Mouse (Mus musculus): Measurements from ENCODE around the gene Dnaic1. TPM values are rescaled to one million over a fixed set of nuclear protein-coding genes. Genes with fewer than 3 reads are reported as not detected.

The Dnaic1 gene
- polyA plus RNA-seq, 1 experiment from 2014 or later = 3.5 TPM

GRCm38 (mm10) chr4:41638186-41638731 lies 68.7 kb downstream of the Dnaic1 start:
- peak overlapping the region; percentile 75 for H3K4me3 ChIP-seq
- ATAC-seq (replicated peaks) = no peak
- peak overlapping the region; percentile 79 for H3K4me2 ChIP-seq
- no peaks in the 10 kb centered on the region for H3K27me3 ChIP-seq (replicated peaks)
- no peaks in the 10 kb centered on the region for H3K9me3 ChIP-seq
- H3K9ac ChIP-seq = peak overlapping the region; percentile 9; the same call in 1 of the 2 replicates
- WGBS = 91% methylated on average over 10 of the region's 10 CpGs
- no peak overlapping the region for H3K27ac ChIP-seq
- no peaks in the 10 kb centered on the region for H3K36me3 ChIP-seq (replicated peaks)
- peaks cover 48% of the 10 kb centered on the region for H3K4me1 ChIP-seq

GRCm38 (mm10) chr4:41638828-41639213 lies 69.2 kb downstream of the Dnaic1 start:
- 71% methylated on average over 6 of the region's 6 CpGs for WGBS
- peak overlapping the region; percentile 93 for H3K9ac ChIP-seq
- peak overlapping the region; percentile 75 for H3K4me3 ChIP-seq
- H3K27me3 ChIP-seq (replicated peaks) = no peaks in the 10 kb centered on the region
- H3K9me3 ChIP-seq = no peaks in the 10 kb centered on the region
- no peaks in the 10 kb centered on the region for H3K36me3 ChIP-seq (replicated peaks)
- H3K4me2 ChIP-seq = peak overlapping the region; percentile 79
- peaks cover 48% of the 10 kb centered on the region for H3K4me1 ChIP-seq
- ATAC-seq (replicated peaks) = no peak
- H3K27ac ChIP-seq = peak overlapping the region; percentile 95

GRCm38 (mm10) chr4:41639214-41639841 lies 69.8 kb downstream of the Dnaic1 start:
- H3K27ac ChIP-seq = peak overlapping the region; percentile 95
- peak overlapping the region; percentile 79 for H3K4me2 ChIP-seq
- H3K4me3 ChIP-seq = peak overlapping the region; percentile 75
- peak overlapping the region; percentile 93 for H3K9ac ChIP-seq
- 4% methylated on average over 10 of the region's 10 CpGs for WGBS
- H3K36me3 ChIP-seq (replicated peaks) = no peaks in the 10 kb centered on the region
- ATAC-seq (replicated peaks) = peak; percentile 31
- peaks cover 44% of the 10 kb centered on the region for H3K4me1 ChIP-seq
- no peaks in the 10 kb centered on the region for H3K27me3 ChIP-seq (replicated peaks)
- no peaks in the 10 kb centered on the region for H3K9me3 ChIP-seq

- under 1% methylated on average over 74 of the region's 74 CpGs for WGBS
- ATAC-seq (replicated peaks) = peak; percentile 92
- Histone ChIP-seq H3K27ac (peak within 1 kb of the TSS; percentile 95), H3K36me3 (replicated peaks) (no peaks in the 10 kb centered on the region), H3K9me3 (no peaks in the 10 kb centered on the region), H3K9ac (peak within 1 kb of the TSS; percentile 93), H3K4me2 (peak within 1 kb of the TSS; percentile 79), H3K4me1 (peaks cover 44% of the 10 kb centered on the region), H3K27me3 (replicated peaks) (no peaks in the 10 kb centered on the region), H3K4me3 (peak within 1 kb of the TSS; percentile 75)
These were observed 70.4 kb downstream of the Dnaic1 start, which contains the start of gene Enho for GRCm38 (mm10) chr4:41639913-41640507. Gene Enho (minus strand): TSS chr4:41640324.

GRCm38 (mm10) chr4:41641199-41641822 lies 71.7 kb downstream of the Dnaic1 start:
- H3K9me3 ChIP-seq = no peaks in the 10 kb centered on the region
- no peak overlapping the region for H3K4me3 ChIP-seq
- no peak overlapping the region for H3K9ac ChIP-seq
- peak overlapping the region; percentile 95; the same call in 1 of the 2 replicates for H3K27ac ChIP-seq
- no peaks in the 10 kb centered on the region for H3K27me3 ChIP-seq (replicated peaks)
- H3K4me1 ChIP-seq = peaks cover 38% of the 10 kb centered on the region
- no peak overlapping the region for H3K4me2 ChIP-seq
- no peaks in the 10 kb centered on the region for H3K36me3 ChIP-seq (replicated peaks)
- WGBS = 73% methylated on average over 6 of the region's 6 CpGs
- no peak for ATAC-seq (replicated peaks)

GRCm38 (mm10) chr4:41645488-41645887 lies 75.9 kb downstream of the Dnaic1 start:
- 28% methylated on average over 5 of the region's 5 CpGs for WGBS
- Histone ChIP-seq H3K9ac (no peak overlapping the region), H3K27me3 (replicated peaks) (no peaks in the 10 kb centered on the region), H3K27ac (no peak overlapping the region), H3K4me3 (no peak overlapping the region), H3K9me3 (no peaks in the 10 kb centered on the region), H3K4me1 (peaks cover 11% of the 10 kb centered on the region), H3K4me2 (no peak overlapping the region), H3K36me3 (replicated peaks) (no peaks in the 10 kb centered on the region)
- peak; percentile 55 for ATAC-seq (replicated peaks)

DNA sequence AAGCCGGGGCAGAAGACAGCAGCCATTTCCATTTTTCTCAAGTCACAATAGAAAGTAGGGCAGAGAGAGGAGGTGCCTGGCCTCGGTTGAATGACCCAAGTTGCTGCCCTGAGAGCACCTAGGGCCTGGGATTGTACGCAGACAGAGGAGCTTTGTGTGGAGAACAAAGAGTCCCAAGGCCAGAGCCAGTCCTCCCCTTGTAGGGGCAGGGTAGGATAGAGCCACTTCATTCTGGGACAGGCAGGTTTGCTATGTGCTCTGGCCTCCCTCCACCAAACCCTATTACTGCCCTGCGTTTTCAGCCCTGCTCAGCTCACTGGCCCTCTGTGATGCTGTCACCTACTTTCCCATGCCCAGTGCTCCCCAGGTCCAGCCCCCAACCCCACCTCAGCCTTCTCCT lies 78.6 kb downstream of the Dnaic1 start:
- no peaks in the 10 kb centered on the region for H3K27me3 ChIP-seq (replicated peaks)
- H3K9me3 ChIP-seq = no peaks in the 10 kb centered on the region
- H3K9ac ChIP-seq = no peak overlapping the region
- no peaks in the 10 kb centered on the region for H3K36me3 ChIP-seq (replicated peaks)
- no peak overlapping the region for H3K27ac ChIP-seq
- ATAC-seq (replicated peaks) = 0 out of 2 replicates have a peak, but pooled peaks have one; percentile 19
- H3K4me1 ChIP-seq = peaks cover 9% of the 10 kb centered on the region
- WGBS = 12% methylated on average over 4 of the region's 4 CpGs
- no peak overlapping the region for H3K4me2 ChIP-seq
- no peak overlapping the region for H3K4me3 ChIP-seq

- 63% methylated on average over 7 of the region's 7 CpGs for WGBS
- H3K27ac ChIP-seq = no peak overlapping the region
- peaks cover 11% of the 10 kb centered on the region for H3K4me1 ChIP-seq
- H3K9me3 ChIP-seq = no peaks in the 10 kb centered on the region
- no peak for ATAC-seq (replicated peaks)
- H3K27me3 ChIP-seq (replicated peaks) = no peaks in the 10 kb centered on the region
- no peak overlapping the region for H3K9ac ChIP-seq
- no peak overlapping the region for H3K4me2 ChIP-seq
- no peak overlapping the region for H3K4me3 ChIP-seq
- H3K36me3 ChIP-seq (replicated peaks) = no peaks in the 10 kb centered on the region
These were observed 79.1 kb downstream of the Dnaic1 start for GRCm38 (mm10) chr4:41648627-41649026.

GRCm38 (mm10) chr4:41653296-41653695 lies 83.7 kb downstream of the Dnaic1 start:
- Histone ChIP-seq H3K9ac (no peak overlapping the region), H3K4me3 (no peak overlapping the region), H3K27me3 (replicated peaks) (no peaks in the 10 kb centered on the region), H3K4me2 (no peak overlapping the region), H3K36me3 (replicated peaks) (no peaks in the 10 kb centered on the region; the same call in 1 of the 2 replicates), H3K27ac (no peak overlapping the region), H3K4me1 (peaks cover 9% of the 10 kb centered on the region), H3K9me3 (no peaks in the 10 kb centered on the region)
- peak; percentile 55 for ATAC-seq (replicated peaks)
- WGBS = 41% methylated on average over 6 of the region's 6 CpGs

- no peak overlapping the region for H3K4me2 ChIP-seq
- H3K4me1 ChIP-seq = peaks cover 10% of the 10 kb centered on the region
- H3K4me3 ChIP-seq = no peak overlapping the region
- no peaks in the 10 kb centered on the region for H3K9me3 ChIP-seq
- 58% methylated on average over 6 of the region's 6 CpGs for WGBS
- no peaks in the 10 kb centered on the region; the same call in 1 of the 2 replicates for H3K36me3 ChIP-seq (replicated peaks)
- no peak overlapping the region for H3K9ac ChIP-seq
- H3K27ac ChIP-seq = no peak overlapping the region
- peak; percentile 15; the same call in 1 of the 2 replicates for ATAC-seq (replicated peaks)
- no peaks in the 10 kb centered on the region for H3K27me3 ChIP-seq (replicated peaks)
These were observed 84.2 kb downstream of the Dnaic1 start for GRCm38 (mm10) chr4:41653730-41654129.

GRCm38 (mm10) chr4:41654217-41654616 lies 84.6 kb downstream of the Dnaic1 start:
- peak; percentile 18; the same call in 1 of the 2 replicates for ATAC-seq (replicated peaks)
- no peak overlapping the region for H3K27ac ChIP-seq
- H3K4me3 ChIP-seq = no peak overlapping the region
- H3K4me1 ChIP-seq = peaks cover 15% of the 10 kb centered on the region
- H3K9me3 ChIP-seq = no peaks in the 10 kb centered on the region
- H3K9ac ChIP-seq = no peak overlapping the region
- H3K36me3 ChIP-seq (replicated peaks) = no peaks in the 10 kb centered on the region; the same call in 1 of the 2 replicates
- WGBS = 12% methylated on average over 7 of the region's 7 CpGs
- no peak overlapping the region for H3K4me2 ChIP-seq
- H3K27me3 ChIP-seq (replicated peaks) = no peaks in the 10 kb centered on the region

DNA sequence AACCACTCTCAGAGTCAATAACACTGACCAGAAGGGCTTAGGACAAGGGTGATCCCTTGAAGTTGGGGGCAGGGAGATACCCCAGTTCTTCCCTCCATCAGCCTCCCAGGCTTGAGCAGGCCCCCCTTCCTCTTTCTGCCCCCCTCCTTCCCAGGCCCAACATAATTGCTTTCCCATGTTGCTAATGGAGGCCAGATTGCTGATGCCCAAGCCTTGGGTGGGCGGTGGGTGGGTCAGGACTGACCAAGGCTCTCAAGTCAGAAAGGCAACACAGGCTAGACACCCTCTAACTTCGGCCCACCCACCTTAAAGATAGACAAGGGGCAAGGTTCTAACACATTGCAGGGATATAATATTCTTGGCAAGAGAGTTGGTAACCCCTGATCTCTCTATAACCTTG lies 86.0 kb downstream of the Dnaic1 start:
- no peak overlapping the region for H3K4me3 ChIP-seq
- no peaks in the 10 kb centered on the region for H3K9me3 ChIP-seq
- no peak overlapping the region for H3K4me2 ChIP-seq
- no peak overlapping the region for H3K9ac ChIP-seq
- H3K36me3 ChIP-seq (replicated peaks) = no peaks in the 10 kb centered on the region; the same call in 1 of the 2 replicates
- WGBS = 81% methylated on average over 2 of the region's 2 CpGs
- no peak for ATAC-seq (replicated peaks)
- H3K27ac ChIP-seq = no peak overlapping the region
- H3K4me1 ChIP-seq = peaks cover 22% of the 10 kb centered on the region
- no peaks in the 10 kb centered on the region for H3K27me3 ChIP-seq (replicated peaks)
